Mouse (Mus musculus): ENCODE measurements around the gene Tbc1d22a.

Tbc1d22a gene

DNA sequence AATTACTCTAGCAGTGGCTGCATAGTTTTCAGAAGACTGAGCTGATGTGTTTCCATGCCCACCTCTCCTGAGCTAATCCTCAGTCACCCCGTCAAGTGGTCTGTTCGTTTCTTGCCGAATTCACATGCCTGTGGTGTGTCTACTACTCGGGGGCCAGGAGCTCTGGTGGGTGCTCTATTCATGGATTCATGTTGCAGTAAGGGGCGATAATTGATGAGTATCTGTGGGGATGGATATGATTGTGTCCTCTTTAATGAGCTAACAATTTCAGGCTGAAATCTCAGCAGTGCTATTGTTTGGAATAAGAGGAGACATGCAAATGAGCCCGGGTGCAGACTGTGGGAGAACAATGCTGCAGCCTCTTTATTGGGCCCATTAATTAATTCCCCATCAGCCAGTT, 201.7 kb downstream of the Tbc1d22a start:
- no peak for DNase-seq

DNA sequence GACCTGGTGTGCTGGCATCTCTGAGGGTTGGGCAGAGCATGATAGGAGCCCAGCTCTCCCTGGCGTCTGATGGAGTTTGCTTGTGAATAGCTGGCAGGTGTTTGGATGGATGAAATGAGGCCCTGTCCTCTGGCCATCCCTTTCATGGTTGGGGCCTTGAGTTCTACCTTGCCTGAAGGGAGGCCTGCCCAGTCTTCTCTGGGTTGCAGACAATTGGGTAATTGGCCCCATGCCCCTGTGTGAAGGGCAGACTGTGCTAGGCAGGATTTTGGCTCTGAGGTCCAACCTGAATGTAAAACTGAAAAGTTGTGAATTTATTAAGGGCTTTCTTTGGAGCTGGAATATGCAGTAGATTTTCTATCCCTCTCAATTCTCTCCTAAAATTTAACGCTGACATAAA, 204.2 kb downstream of the Tbc1d22a start:
- DNase-seq: no peak

GRCm38 (mm10) chr15:86419620-86420019, 205.4 kb downstream of the Tbc1d22a start:
- DNase-seq: no peak

DNA sequence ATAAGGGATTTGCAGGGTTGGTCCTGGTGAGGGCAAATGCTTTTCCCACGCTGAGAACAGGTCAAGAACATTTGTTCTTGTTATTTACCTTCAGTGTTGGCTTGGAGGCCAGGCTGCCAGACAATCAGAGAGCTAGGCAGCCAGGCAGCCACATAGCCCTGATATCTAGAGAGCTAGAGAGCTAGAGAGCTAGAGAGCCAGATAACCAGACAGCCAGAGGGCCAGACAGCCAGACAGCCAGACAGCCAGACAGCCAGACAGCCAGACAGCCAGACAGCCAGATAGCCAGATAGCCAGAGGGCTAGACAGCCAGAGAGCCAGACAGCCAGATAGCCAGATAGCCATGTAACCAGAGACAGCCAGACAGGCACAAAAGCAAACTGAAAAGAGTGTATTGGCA, 208.6 kb downstream of the Tbc1d22a start:
- DNase-seq: no peak

DNA sequence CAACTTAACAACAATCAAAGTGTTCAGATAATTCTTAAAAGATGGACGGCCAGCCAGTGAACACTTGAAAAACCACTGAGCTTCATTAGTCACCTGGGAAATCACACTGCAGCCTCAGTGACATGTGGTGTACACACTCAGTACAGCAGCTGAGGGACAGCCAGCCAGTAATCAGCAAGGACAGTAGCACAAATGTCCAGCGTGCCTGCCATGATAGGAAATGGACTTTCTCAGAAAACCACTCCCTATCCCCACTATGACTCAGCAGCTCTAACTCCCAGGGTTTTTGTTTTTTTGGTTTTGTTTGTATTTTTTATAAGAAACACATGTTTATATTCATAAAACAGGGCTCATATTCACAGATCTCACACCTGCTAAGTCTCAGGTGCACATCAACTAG, 209.6 kb downstream of the Tbc1d22a start:
- DNase-seq: no peak

GRCm38 (mm10) chr15:86424971-86425370, 210.7 kb downstream of the Tbc1d22a start:
- DNase-seq: no peak

DNA sequence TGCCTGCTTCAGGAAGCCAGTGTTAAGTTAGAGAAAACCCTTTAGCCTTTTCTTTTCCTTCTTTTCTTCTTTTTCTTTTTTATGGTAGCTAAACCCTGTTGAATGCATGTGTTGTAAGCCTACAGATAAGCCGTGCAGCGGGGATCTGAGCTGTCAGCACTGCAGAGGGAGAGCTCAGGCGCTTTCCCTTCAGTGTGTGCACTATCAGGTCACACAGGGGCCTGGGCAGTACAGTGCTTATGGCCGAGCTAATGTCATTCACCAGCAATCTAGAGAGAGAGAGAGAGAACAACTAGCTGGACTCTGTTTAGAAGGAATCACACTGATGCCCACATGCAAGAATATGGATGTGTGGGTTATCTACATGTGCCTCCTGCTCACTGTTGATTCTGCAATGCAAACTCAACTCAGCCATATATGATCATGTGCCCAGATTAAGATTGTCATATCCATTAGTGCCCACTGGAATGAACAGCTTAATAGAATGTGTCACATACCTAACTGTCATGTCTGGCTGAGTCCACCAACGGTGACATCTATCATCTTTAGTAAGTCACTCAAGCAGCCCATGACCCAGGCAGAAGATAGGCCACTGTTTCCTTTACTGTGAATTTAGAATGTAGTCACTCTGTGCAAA, 212.2 kb downstream of the Tbc1d22a start:
- no peak for DNase-seq

GRCm38 (mm10) chr15:86427439-86427838, 213.2 kb downstream of the Tbc1d22a start:
- DNase-seq: no peak

DNA sequence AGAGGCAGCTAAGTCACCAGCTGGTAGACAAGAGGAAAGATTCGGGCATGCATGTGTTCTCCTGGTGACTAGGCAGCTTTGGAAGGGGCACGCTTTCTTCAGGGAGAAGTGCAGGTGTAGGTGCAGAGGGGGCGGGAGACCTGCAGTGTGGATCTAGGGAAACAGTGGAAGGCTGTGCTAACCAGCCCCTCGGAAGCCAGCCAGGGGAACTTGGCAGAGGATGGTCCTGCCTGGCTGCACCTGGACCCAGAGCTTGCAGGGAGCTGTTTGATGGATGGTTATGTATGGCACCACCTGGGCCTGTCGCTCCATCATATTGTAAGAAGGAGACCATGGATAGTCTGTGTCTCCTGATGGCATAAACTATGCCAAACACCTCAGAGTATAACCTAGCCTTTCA, 214.2 kb downstream of the Tbc1d22a start:
- no peak for DNase-seq

DNA sequence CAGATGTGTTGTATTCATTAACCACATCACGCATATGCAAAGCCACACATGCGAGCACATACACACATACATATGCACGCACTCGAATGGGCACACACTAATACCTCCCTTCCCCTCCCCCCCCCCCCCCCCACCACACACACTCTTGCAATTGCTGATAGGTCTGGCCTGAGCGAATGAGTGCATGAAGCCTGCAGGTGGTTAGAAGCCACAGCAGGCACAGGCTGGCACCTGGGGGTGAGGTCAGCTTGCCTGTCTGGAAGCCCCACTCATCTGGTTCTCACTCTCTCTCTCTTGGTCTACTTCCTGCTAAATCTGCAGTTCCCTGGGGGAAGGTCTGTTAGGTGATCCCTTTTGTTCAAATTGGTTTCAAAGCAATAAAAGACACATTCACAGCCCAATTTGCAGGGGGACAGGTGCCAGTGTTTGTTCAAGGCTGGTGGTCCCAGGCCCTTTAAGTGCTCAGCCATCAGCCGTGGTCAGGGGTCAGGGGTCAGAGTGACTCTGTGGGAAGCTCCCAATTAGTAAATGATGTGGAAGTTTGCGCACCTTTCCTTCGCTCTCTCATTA, 215.6 kb downstream of the Tbc1d22a start:
- DNase-seq: no peak

GRCm38 (mm10) chr15:86431539-86432080, 217.4 kb downstream of the Tbc1d22a start:
- no peak for DNase-seq

DNA sequence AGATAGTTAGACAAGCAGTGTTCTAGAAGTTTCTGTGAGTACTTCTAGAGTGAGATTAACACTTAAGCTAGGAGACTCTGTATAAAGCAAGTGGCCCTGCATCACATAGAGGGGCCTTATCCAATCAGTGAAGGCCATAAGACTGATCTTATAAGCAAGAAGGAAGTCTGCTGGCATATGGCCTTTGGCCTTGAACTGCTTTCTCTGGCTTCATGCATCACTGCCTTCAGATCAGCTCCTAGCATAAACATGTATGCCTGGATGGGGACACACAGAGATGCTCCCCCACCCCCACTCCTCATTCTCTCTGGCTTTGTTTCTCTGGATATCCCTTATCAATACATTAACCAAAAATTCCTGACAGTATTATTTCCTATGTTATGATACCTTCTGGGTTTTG, 218.5 kb downstream of the Tbc1d22a start:
- DNase-seq: no peak

- no peak for DNase-seq
These were observed 219.1 kb downstream of the Tbc1d22a start for GRCm38 (mm10) chr15:86433378-86433777.

DNA sequence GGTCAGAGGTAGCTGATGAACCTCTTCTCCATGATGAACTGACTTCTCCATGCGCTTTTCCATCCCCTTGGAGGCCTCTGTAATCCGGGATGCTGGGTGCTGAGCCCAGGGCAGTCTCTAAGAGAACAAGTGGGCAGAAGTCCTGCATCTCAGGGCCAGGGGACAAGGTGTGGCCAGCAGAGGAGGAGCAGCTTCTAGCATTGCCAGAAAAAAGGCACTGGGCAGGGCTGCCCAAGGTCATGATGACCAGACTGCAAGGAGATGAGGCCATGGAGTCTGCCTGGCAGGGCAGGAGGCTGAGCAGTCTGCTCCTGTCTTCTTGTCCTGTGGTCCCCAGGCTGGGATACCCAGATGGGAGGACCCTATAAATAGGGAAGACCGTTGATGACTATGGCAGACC, 220.0 kb downstream of the Tbc1d22a start:
- no peak for DNase-seq

- DNase-seq: peak; percentile 66
These were observed 223.1 kb downstream of the Tbc1d22a start for GRCm38 (mm10) chr15:86437346-86437745.

DNA sequence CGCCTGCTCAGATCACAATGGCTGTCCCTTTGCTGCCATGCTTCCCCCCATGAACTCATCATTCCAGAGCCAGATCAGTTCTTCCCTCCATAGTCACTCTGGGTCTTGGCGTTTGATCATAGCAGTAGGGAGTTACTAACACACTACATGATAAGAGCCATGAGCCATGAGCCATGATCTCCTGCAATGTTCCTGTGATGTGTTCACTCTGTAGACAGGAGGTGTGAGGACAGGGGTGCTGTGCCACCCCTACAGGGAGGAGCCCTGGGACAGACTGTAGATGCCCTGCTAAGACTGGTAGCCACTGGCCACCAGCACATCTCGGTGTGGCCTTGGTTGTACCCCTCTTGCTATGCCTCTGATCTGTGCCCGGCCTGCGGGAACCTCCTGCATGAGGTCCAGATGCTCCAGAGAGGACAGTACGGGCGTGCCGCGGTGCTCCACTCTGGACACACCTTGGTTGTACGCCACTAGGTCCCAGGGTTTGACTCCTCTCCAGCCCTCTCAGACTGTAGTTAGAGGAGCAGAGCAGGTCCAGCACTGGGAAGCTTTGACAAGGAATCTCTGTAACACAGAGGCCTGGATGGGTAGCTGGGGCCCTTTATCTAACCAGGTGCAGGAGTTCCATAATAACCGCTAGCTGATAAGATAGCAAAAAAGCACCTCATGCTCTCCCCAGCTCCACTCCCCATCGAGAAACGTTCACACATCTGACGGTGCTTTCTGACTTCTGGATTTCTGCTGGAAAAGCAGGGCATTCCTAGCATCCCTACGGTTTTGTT, 224.9 kb downstream of the Tbc1d22a start:
- DNase-seq: no peak

DNA sequence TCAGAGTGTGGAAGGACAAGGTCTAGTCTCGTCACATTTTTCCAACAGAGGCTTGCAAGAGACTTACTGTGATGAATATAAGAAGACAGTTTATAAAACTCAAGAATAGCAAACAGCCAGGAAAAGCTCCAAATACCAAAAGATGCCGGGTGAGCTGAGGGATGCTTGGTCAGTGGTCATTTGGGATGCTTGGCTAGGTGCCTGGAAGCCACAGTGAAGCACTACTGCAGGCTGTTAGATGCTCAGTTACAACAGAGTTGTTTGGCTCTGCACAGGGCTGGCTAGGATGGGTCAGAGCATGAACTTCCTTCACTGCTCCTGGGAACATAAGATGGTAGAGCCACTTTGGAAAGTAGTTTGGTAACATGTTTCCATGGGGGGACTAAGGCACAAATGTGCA, 230.0 kb downstream of the Tbc1d22a start:
- no peak for DNase-seq

DNA sequence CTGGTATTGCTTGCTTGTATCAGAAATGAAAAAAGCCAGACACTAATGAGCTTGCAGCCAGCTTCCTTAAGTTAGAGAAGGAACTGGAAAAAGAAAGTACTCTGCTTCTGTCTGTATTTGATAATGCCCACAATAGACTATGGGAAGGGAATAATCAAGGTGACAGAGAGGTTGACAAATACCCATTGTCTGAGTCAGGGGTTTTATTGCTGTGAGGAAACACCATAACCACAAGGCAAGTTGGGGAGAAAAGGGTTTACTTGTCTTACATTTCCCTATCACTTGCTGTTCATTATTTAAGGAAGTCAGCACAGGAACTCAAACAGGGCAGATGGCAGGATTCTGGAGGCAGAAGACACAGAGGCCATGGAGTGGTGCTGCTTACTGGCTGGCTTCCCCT, 231.8 kb downstream of the Tbc1d22a start:
- DNase-seq: no peak

DNA sequence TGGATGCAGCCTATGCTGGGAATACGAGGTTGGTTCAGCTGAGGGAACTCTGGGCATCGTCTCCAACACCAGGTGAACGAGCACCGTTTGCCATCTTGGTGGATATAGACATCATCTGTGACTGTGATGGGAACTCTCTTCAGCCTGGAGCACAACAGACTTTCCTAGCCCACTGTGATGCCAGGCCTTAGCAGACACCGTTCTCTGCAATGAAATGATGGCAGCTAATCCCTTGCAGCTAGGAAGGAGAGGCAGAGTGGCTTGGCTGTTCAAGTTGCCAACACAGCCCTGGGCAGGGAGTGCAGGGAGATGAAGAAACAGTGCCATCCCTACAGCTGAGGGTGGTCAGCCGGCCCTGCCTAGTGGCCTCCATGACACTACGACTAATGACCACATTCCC, 233.0 kb downstream of the Tbc1d22a start:
- DNase-seq: no peak

DNA sequence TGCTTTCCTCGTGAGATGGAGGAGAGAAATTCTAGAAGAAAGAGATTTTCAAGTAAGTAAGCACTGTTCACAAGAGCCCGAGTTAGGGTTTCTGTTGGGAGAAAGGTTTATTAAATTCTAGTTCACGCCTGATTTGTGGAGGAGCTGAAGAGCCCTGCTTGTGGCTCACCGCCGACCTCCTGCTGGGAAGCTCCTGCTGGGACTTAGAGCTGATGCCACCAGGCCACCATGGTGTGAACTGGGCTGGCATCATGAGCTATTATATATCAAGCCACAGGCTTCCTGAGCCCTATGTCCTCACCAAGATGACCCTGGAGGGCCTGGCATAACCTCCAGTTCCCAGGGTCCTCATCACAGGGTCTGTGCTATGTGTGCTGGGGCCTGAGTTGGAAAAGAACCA, 235.0 kb downstream of the Tbc1d22a start:
- no peak for DNase-seq

DNA sequence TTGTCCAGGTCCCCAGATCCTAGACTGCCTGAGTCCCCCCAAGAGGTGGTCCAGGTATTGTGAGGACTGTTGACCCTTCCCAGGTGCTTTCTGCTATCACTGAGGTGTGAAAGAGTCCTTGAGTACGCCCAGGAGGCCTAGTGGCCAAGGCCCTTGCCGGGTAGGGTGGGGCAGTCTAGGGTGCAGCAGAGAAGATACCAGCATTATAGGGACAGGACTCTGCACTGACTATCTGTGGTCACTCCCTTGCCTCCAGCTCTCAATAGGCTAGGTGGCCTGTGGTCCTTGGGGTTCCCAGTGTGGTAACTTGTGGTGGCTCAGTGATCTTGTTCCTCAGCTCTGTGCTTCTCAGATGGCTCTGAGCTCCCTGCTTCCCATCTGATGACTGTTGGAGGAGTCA, 235.5 kb downstream of the Tbc1d22a start:
- no peak for DNase-seq

- no peak for DNase-seq
These were observed 245.2 kb downstream of the Tbc1d22a start for GRCm38 (mm10) chr15:86459413-86459812.

- no peak for DNase-seq
These were observed 248.4 kb downstream of the Tbc1d22a start for GRCm38 (mm10) chr15:86462636-86463035.

DNA sequence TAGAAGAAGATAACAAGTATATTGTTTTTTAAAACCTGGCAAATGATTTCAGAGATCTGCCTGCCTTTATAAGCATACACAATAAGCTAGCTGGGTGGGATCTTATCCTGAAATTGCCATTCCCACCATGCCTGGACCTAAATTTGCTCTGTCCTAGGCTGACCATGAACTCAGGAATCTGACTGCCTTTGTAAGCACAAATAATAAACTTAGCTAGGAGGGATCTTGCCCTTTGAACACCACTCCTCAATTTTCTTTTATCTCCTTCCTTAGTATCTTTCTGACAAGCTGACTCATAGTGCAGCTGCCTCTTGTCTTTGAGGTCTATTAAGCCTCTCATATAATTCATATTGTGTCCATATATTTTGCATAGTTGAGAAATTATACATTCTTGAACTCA, 253.8 kb downstream of the Tbc1d22a start:
- DNase-seq: no peak
